Mouse (Mus musculus): ENCODE data around the gene AL732309.1.

The AL732309.1 gene

DNA sequence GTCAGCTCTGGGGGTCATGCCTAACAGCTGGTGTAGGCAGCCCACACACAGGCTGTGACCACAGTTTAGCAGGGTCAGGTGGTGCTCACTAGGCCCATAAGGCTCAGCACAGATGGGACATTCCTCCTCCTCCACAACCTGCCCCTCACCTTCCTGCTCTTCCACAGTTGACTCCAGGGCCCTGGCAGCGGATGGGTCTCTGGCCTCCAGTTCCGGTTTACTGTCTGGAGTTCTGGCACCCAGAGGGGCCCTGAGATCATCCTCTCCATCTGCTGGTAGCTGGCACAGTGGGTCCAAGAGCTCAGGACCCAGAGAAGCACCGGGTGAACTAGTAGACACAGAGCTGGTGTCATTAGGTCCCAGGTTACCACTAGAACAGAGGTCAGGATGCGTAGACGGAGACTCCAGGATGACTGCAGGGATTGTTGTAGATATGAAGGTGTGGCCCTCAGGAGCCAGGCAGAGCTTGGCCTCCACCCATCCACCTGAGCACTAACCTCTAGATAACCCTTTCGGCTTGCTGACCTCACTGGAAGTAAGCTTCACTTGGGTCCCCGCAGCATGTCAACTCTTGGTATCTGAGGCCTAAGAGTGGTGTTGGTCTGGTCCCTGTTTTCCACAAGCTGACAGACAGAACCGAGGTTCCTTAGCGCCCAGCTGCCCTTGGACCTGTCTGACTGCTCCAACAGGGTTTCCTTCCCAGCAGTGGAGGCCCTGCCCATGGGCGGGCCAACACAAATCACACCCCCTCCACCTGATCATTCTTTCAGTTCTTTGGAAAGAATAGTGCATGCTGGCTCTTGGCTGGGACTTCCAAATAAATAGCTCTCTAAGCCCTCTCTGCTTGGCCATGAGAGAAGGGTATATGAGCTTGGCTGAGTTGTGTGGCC, at the start of gene AL732309.1:
AL732309.1 (minus strand) TSS at position 681 of the 890 bp plus-strand sequence.
- no peak for DNase-seq

DNA sequence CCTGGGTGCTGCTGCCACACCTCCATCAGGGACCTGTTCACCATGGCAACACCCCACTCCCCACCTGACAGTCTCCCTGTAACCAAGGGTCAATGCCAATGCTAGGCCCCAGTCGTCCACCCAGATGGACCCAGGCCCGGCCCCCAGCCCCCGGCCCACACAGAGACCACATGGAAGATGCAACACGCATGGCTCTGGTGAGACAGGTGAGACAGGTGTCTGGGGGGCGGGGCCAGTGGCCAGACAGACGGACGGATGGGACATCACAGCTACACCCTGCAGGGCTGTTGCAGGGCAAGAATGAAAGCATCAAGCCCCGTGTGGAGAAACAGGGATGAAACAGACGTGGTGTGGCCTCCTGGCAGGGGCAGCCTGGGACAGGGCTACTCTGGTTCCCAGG, 47.0 kb upstream of the AL732309.1 start:
- DNase-seq, result no peak

DNA sequence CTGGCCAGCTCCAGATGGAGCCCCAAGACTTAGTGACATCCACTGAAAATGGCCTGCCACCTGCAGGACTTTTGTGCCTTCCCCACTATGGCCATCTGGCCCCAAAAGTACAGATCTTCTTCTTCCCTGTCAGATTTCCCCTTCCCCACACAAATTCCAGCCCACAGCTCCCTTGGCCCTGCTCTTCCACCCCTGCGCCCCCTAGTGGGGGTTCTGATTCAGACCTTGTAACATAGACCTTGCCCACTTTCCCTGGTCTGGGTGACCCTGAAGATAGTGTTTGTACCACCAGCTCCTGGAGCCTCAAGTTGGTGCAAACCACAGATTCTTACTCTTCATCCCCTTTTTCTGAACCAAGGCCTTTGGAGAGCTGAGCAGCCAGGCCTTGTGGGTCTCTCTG, 46.2 kb upstream of the AL732309.1 start:
- peak; percentile 84 for DNase-seq

DNA sequence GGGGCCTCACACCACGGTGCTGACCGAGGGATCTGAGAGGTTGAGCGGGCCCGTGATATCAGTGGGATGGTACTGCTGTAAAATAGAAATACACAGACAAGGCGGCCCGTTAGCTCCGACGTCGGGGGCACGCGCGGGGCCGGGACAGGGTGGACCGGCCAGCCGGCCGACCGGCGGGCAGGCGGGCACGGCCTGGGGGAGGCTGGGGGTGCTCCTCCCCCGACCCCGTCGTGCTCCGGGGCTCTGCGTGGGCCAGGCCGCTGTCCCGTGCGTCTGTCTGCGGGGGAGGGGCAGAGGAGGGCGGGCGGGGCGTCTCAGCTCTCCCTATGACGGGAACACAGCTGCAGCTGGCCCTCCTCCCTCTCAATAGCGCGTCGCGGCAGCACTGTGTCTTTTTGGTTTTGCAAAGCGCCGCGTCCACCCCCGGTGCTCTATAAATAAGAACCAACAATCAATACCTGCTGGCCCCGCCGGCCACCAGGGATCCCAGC, 45.4 kb upstream of the AL732309.1 start:
- DNase-seq, result no peak

DNA sequence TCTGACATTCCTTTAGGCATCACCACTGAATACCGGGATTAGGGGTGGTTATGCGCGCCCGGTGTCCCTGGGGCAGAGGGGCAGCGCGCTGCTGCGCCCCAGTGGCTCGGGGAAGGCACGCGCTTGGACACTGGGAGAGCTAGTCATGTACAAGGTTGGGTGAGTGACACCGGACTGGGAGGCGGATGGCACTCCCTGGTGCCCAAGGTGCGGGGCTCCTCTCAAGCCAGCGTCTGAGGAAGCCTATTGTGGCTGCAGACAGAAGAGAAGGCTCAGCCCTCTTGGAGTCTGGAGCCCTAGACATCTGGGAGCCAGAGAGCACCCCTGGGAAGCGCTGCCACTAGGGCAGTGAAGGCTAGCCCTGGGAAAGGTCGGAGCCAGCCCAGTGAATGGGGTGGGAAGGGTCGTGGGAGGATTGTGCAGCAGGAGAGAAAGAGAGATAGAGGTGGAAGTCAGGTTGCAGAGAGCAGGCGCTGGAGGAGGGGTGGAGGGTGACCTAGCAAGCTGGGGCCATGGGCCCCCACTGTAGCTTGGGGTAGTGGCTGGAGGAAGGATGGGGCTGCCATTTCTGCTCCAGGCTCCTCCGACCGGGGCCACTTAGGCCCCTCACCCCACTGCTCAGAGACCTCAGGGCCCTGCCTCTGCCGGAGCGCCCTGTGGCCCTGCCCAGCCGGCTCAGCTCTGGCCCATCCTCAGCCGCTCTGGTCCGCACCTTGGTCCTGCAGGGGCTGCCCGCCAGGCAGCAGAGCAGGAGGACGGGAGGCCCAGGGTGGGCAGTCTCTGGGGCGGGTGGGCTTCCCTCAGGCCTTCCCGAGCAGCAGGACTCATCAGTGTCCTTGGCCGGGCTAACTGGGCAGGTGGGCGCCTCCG, 44.8 kb upstream of the AL732309.1 start:
- no peak for DNase-seq

DNA sequence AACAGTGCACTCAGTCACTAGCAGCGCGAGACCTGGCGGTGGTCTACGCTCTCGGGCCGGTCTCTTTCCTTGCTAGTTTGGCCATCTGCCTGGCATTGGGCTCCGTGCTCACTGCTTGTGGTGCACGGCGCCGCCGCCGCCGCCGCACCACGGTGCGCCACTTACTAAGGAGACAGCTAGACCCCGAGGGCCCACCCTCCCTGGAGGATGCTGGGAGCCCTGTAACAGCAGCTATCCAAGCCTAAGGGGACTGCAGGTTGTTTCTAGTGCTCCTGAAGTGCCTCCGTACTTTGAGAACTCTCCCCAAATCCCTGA, 44.1 kb upstream of the AL732309.1 start:
- peak; percentile 59 for DNase-seq

DNA sequence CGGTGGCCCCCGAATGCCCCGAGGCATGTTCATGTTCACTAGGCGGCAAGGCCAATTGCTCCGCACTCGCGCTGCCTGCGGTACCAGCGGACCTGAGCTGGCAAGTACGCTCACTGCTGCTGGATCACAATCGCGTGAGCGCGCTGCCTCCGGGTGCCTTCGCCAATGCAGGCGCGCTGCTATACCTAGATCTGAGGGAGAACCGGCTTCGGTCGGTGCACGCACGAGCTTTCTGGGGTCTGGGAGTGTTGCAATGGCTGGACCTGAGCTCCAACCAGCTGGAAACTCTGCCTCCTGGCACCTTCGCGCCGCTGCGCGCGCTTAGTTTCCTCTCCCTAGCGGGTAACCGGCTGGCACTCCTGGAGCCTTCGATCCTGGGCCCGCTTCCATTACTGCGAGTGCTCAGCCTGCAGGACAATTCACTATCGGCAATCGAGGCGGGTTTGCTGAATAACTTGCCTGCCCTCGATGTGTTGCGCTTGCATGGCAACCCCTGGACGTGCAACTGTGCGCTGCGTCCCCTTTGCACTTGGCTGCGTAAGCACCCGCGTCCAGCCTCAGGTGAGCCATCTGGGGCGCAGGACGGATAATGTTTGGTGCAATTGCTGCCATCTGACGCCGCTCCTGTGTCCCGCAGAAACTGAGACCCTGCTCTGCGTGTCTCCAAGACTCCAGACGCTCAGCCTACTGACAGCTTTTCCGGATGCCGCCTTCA, 43.6 kb upstream of the AL732309.1 start:
- peak; percentile 67 for DNase-seq

DNA sequence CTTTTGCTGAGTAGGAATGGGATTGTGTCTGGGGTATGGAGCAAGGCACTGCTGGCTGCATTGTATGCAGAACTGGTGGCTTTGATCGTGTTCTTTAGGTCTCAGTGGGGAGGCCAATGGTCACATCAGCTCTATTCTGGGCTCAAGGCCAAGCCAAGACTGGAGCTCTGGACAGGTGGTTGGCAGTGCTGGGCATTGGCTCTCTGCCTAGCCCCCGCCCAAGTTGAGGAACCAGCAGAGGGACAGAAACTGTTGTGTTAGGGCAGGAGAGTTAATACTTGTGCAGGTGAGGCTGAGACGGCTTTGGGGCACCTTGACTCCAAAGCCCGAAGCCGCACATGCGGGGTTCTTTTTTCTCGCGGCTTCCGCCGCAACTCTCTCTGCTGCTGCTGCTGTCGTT, 43.0 kb upstream of the AL732309.1 start, which contains the start of gene Lrrc26:
Lrrc26 (plus strand) TSS at position 265 of the 400 bp plus-strand sequence.
- DNase-seq, result no peak

DNA sequence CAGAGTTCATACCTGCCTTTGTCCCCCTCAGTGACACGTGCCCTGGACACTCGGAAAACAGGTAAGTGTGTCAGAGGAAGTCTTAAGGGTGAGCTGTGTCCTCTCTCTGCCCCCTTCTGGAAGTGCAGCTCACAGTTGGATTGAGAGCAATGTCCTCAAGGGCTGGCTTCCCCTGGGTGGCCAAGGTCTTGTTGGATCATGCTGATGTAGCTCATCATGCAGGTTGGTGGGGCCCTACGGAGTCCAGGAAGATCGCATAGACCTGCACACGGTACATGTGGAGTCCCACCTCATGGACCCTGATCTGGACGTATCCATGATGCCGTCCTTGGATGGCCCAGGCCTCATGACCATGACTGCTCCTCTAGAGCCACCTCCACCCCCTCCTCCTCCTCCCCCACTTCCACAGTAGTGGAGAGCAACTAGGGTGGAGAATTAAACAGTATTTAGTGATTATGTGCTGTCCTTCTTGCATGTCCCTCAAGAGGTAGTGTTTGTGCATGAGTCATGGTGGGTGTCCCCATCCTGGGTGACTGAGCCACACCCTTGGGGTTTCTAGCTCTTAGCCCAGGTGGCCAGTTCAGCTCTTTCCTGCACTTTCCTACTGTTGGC, 42.2 kb upstream of the AL732309.1 start:
- DNase-seq, result no peak

DNA sequence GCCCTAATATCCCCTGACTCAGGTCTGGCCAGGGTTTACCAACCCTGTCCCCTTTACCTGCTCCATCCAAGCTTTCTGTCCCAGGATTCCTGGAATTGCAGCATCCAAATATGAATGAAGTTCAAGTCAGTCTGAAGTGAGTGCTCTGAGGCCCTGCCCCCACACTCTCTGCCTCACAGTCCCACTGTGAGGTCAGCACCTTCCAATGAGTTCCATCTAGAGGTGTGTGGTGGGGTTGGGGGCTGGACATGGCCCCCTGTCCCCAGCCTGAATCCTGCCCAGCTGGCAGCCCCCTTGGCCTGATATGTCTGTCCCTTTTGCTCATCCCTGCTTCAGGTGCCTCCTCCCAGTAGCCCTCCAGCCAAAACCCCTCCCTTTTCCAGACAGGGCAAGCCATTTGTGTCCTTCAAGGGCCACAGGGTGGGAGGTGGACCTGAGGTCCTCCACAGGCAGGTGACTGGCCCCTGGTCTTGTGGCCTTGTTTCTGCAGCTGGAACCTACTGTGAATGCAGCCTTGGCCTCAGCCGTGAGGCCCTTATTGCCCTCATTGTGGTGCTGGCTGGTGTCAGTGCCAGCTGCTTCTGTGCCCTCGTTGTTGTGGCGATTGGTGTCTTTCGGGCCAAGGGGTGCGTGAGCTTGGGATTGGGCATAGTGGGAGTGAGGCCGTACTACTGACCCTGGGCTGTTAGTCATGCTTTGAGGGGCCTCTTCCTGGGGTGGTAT, 41.4 kb upstream of the AL732309.1 start, which contains the start of gene Tmem210:
Tmem210 (plus strand) TSS at position 219 of the 723 bp plus-strand sequence.
- no peak for DNase-seq

DNA sequence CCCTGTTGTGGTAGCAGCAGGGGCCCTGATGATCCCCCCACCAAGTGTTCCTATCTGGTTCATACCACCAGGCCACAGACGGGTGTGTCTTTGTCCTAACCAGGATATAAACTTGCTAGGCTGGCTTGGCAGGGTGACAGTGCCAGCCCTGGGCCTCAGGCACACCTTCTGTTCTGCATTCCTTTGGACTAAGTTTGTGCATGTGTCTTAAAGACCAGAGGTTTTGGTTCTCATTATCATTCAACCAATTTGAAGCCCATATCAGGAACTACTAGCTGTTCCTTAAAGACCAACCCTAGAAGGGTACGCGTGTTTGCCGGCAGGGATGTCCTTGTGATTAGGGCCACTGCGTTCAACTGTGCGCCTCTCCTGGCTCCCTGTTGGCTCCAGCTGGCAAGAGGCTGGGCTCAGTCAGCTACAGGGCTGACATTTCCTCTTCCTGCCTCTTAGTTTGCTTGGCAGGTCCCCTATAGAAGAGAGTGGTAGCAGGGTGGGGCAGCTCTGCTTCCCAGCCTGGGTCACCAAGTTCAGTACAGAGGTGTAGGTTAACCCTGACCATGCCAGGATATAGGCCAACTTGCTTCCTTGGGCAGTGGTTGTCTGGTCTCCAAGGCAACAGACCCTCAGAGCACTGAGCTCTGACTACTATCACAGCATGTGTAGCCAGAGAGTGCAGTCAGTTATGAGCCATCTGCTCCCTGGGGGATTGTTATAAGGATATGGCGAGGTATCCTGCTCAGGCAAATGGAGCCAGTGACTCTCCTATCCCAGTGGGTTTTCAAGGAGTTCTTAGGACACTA, 40.4 kb upstream of the AL732309.1 start:
- no peak for DNase-seq

DNA sequence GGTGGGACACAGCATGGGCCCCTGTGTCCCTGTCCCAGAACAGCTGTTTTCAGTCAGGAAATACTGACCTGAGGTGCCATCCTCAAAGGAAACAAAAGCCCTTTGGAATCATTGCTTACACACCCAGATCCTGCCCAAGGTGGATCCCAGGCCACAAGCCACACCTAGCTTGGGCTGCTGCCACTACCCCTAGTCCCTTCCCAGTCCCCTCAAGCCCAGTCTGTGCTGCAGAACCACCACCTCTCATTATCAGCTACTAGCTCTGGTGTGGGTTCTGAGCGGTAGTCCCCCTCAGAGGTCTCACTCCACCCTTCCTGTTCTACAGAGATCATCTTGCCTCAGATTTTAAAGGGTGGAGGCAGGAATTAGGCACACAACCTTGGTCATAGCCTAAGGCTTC, 39.7 kb upstream of the AL732309.1 start:
- DNase-seq, result no peak

DNA sequence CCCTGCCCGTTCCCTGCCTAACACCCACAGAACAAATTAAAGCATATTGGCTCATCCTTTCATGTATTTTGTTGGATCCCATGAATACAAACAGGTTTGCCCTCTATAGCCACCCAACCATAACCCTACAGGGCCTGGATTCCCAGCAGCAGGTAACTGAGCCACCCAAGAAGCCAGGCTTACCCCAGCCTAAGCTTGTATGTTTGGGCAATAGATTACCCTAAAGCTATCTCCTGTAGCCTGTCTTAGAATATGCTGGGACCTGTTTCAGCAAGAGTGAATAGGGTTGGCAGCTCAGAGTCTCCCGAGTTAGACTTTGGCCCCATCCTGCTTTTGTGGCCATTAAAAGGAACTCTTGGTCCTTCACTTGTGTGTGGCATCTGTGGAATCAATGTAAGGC, 38.9 kb upstream of the AL732309.1 start:
- DNase-seq, result no peak

DNA sequence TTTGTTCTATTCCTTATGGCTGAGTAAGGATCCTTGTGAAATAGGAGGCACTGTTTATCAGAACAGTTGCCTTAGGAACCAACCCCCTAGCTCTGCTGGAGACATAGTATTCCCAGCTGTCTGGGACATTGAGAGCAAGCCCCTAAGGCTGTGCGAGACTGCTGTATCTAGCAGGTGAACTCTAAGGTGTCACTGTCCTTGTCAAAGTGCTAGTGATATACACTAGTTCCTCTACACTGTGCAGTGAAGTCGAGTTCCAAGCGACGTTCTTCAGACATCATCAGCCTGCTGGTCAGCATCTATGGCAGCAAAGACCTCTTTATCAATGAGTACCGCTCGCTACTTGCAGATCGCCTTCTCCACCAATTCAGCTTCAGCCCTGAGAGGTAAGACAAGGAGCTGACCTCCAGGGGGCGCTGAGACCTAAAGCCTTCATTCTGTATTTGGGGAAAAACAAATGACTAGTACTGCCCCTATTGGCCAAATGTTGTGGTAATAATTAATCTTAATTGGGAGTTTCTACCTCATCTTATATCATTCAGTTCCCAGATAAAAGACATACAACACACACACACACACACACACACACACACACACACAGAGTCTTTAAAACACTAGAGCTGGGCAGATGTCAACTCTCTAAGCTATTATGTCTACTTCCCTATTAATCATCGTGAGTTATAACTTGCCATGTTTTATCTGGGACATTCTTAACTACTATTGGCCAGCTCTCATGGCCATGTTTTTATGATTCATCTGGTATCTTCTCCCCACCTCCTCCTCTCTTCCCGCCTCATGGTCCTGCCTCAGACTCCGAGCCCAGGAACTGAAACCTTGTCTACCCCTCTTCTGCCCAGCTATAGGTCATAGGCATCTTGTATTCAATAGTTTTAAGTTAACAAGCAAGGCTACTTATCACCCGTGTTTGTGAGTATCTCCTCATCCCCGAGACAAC, 32.5 kb upstream of the AL732309.1 start:
- peak; percentile 88 for DNase-seq

DNA sequence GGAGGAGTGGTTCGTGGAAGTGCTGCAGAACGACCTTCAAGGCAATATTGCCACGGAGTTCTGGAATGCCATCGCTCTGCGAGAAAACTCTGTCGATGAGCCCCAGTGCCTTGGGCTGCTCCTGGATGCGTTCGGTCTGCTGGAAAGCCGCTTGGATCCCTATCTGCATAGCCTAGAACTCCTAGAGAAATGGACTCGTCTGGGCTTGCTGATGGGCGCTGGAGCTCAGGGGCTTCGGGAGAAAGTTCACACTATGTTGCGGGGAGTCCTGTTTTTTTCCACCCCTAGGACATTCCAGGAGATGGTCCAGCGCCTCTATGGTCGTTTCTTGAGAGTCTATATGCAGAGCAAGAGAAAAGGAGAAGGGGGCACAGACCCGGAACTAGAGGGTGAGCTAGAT, 26.3 kb upstream of the AL732309.1 start:
- DNase-seq, result no peak

DNA sequence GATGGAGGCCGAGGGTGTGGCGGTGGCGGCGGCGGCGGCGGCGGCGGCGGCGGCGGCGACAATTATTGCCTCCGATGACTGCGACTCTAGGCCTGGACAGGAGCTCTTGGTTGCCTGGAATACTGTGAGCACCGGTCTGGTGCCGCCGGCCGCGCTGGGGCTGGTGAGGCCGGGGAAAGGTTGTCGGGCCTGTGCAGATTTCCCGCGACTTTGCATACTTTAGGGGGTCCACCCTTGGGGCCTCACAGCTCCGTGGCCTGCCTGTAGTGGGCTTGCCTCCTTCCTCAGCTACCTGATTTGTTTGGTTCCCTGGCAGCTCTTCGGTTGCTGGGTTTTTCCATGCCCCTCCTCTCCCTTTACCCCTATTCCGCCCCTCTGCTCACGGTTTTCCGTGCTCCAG, 25.9 kb upstream of the AL732309.1 start:
- DNase-seq, result no peak

DNA sequence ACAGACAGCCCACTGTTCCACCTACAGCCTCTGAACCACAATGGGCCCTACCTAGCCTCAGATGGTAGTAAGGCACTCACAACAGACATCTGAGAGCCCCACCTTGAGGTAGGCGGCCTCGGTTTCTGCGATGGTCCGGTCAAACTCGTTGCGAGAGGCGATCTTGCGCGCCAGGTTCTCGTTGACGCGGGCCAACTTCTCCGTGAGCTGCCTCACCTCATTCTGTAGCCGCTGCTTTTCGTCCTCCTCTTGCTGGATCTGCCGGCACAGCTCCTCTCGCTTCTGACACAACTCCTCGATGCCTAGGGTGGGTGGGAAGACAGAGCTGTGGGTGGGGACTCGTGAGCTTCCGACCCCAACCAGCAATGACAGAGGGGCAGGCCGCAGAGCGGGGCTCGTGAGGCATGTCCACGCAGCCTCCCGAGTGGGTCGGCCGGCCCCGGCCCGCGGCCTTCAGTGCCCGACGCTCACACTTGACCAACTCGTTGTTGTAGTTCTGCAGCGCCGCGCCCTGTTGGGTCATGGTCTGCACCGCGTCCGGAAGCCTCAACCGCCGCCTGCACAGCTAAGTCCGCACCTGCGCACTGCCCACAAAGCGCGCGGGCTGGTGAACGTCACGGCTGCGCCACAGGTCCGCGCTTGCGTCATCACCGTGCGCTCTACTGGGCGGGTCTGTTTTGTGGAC, 25.3 kb upstream of the AL732309.1 start, which contains the start of the genes Ssna1 and Anapc2:
Ssna1 (minus strand) TSS at position 612 of the 685 bp plus-strand sequence.
Anapc2 (plus strand) TSS at position 652 of the 685 bp plus-strand sequence.
- DNase-seq, result peak; percentile 97

DNA sequence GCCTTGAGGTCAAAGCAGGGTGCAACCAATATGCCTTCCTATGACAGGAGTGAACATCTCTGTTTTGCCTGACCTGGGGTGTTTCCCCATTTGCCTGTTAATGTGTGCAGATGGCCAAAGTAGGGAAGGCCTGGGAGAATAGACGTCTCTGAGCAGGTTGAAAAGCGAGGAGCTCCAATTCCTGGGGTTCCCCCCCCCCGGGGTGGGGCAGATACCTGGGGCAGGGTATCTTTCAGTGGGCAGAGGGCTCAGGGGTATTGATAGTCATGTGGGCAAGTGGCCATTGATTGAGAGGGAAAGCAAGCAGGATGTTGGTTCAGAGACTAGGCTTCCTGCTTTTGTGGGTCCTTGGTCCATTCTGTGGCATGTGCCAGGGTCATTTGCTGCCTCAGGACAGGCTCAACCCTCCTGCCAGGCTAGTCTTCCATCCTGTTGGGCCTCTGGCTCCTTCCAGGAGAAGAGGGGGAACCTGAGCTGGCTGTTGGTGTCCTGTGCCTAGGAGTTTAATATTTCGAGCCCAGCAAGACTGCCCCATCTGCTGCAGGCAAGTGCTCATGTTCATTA, 21.2 kb upstream of the AL732309.1 start:
- no peak for DNase-seq

DNA sequence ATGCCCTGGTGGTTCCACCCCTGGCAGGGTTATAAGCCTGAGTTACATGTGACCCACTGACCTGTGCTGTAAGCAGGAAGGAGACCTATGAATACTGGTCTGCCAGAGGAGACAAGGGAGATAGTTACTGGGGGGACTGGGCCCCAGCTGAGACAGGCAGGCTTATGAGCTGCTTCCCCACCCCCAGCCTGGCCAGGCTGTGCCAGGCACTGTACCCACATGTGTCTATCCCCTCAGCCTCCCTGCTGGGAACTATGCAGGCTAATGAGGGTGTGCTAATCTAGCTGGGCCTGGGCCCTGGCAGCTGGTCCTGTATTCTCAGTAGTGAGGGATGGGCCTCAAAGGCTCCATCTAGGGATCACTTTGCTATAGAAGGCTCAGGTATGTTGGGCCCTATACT, 20.6 kb upstream of the AL732309.1 start:
- no peak for DNase-seq

Data from right cerebral cortex, postnatal 4 days (tissue).